Mouse (Mus musculus): ENCODE results near the gene Dusp6. TPM values are rescaled to one million over a fixed set of nuclear protein-coding genes. Genes with fewer than 3 reads are reported as not detected.

Gene Dusp6
- polyA plus RNA-seq, 1 experiment from 2014 or later, result 40.7 TPM

DNA sequence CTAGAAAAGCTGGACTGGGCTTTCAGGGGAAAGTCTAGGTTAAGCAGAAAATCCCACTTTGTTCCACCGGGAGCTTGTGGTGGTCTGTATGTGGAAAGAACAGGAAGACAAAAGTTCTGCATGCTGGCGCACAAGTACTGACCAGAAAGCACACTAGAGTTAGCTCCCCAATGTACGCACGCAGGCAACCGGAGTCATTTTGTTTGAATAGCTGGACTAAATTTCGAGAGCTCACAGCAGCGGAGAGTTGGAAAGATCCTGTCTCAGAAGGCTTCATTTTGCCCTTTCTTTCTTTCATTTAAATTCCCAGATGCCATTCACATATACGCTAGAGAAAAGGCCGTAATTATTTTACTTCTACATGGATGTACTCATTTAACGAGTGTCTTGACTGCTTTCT lies 20.3 kb upstream of the Dusp6 start:
- H3K27ac ChIP-seq (ENCODE audit: low read length), result no peak overlapping the region; the same call in 1 of the 2 replicates
- H3K27me3 ChIP-seq (ENCODE audit: control insufficient read depth, insufficient read depth, low read length), result no peaks in the 10 kb centered on the region
- no peak overlapping the region for H3K9ac ChIP-seq (ENCODE audit: low read length)
- no peaks in the 10 kb centered on the region for H3K9me3 ChIP-seq (replicated peaks; ENCODE audit: control insufficient read depth, low read length)
- H3K36me3 ChIP-seq (ENCODE audit: control insufficient read depth, insufficient read depth), result no peaks in the 10 kb centered on the region
- 81% methylated on average over 10 of the region's 10 CpGs for WGBS
- H3K4me3 ChIP-seq (ENCODE audit: low read length), result no peak overlapping the region
- no peak for ATAC-seq (replicated peaks; ENCODE audit: extremely low read depth, insufficient read depth, low FRiP score)
- no peak overlapping the region for H3K4me2 ChIP-seq (ENCODE audit: low read depth, low read length)
- H3K4me1 ChIP-seq (ENCODE audit: control insufficient read depth, insufficient read depth, low read length), result peaks cover 7% of the 10 kb centered on the region

DNA sequence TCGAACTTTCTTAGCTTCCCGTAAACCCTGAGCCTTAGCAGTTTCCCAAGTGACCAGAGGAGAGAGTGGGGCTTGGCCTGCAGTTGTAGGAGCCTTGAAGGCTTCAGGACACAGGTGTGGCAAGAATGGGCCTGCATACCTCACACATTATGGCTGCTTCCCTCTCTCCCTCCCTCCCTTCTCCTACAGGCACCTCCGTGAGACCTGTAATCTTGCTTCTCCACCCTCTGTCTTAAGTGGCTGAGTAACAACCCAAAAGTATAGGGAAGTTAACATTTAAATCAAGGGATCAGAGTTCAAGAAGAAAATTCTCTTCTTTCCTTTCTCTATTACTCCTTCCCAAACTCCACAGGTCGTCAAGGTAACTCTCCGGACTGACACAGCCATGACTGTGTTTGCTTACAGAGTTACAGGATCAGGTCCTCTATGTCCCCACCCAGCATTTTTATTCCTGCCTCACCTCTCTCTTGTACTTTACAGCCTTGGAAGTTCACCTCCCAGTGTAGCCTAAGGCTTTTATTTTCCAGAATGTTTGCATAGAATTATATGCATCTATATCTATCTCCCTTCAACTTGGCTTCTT lies 19.0 kb upstream of the Dusp6 start:
- ATAC-seq (replicated peaks; ENCODE audit: extremely low read depth, insufficient read depth, low FRiP score), result no peak
- WGBS, result 62% methylated on average over 5 of the region's 5 CpGs
- Histone ChIP-seq H3K27ac (ENCODE audit: low read length) (no peak overlapping the region), H3K4me1 (ENCODE audit: control insufficient read depth, insufficient read depth, low read length) (peaks cover 7% of the 10 kb centered on the region), H3K27me3 (ENCODE audit: control insufficient read depth, insufficient read depth, low read length) (no peaks in the 10 kb centered on the region), H3K36me3 (ENCODE audit: control insufficient read depth, insufficient read depth) (no peaks in the 10 kb centered on the region), H3K4me2 (ENCODE audit: low read depth, low read length) (no peak overlapping the region), H3K9ac (ENCODE audit: low read length) (no peak overlapping the region), H3K9me3 (replicated peaks; ENCODE audit: control insufficient read depth, low read length) (no peaks in the 10 kb centered on the region), H3K4me3 (ENCODE audit: low read length) (no peak overlapping the region)

DNA sequence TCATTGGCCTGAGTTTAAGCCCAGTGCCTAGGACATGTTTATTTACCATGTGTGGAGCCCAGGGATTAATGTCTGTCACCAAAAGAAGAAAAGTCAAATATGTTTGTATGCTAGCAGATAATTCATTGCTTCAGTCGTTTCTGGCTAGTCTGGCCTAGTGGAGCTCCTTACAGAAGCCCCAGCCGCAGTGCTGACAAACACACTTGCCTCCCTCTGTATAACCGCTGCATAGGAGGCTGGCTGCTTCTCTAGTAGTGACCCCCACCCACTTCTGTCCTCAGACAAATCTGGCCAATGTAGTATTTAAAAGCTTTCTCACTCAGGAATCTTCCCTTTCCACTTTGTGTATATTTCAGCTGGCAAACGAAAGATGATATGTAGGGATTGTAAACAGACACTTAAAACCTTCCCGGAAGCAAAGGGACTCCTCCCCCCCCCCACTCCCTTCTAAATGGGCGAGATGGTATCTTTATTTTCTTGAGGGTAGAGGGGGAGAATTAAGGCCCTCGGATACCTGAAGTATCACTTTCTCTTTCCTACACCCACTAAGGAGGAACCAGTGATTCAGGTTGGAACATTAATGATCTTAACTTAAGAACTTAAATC lies 18.3 kb upstream of the Dusp6 start:
- no peak overlapping the region for H3K4me3 ChIP-seq (ENCODE audit: low read length)
- no peaks in the 10 kb centered on the region for H3K27me3 ChIP-seq (ENCODE audit: control insufficient read depth, insufficient read depth, low read length)
- ATAC-seq (replicated peaks; ENCODE audit: extremely low read depth, insufficient read depth, low FRiP score), result no peak
- H3K27ac ChIP-seq (ENCODE audit: low read length), result no peak overlapping the region
- H3K9me3 ChIP-seq (replicated peaks; ENCODE audit: control insufficient read depth, low read length), result no peaks in the 10 kb centered on the region
- H3K4me2 ChIP-seq (ENCODE audit: low read depth, low read length), result no peak overlapping the region
- H3K9ac ChIP-seq (ENCODE audit: low read length), result no peak overlapping the region
- H3K36me3 ChIP-seq (ENCODE audit: control insufficient read depth, insufficient read depth), result no peaks in the 10 kb centered on the region
- 45% methylated on average over 7 of the region's 7 CpGs for WGBS
- peaks cover 7% of the 10 kb centered on the region for H3K4me1 ChIP-seq (ENCODE audit: control insufficient read depth, insufficient read depth, low read length)

DNA sequence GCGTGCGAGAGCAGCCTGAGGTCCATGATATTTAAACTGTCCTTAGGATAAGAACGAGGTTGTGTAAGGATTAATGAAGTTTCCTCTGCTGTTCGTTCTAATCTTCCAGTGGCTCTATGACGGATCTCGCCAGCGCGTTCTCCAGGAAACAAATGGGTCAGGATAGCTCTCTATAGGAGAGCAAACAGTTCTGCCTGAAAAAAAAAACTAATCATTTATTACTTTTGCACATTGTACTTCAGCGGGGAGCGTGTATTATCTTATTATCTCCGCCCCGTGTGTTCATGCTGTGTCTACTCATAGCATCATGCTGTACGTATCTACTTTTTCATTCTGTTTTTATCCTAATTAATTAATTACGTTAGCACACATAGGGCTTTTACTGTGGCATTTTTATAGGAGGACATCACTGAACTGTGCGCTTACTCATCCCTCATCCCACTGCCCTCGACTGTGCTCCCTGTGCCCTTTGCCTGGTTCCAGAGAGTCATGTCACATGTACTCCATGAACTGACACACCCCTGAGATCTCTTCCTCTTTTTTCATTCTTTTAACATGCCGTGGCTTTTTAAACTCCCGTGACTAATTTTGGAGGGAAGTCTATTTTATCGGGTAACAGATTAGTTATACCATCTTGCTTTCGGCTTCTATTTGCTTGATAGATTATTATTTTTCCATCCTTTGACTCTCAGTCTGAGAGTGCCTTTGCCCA lies 16.1 kb upstream of the Dusp6 start:
- H3K4me1 ChIP-seq (ENCODE audit: control insufficient read depth, insufficient read depth, low read length), result peaks cover 8% of the 10 kb centered on the region
- no peak overlapping the region for H3K4me2 ChIP-seq (ENCODE audit: low read depth, low read length)
- H3K27me3 ChIP-seq (ENCODE audit: control insufficient read depth, insufficient read depth, low read length), result no peaks in the 10 kb centered on the region
- H3K27ac ChIP-seq (ENCODE audit: low read length), result no peak overlapping the region
- no peaks in the 10 kb centered on the region for H3K36me3 ChIP-seq (ENCODE audit: control insufficient read depth, insufficient read depth)
- no peak for ATAC-seq (replicated peaks; ENCODE audit: extremely low read depth, insufficient read depth, low FRiP score)
- 80% methylated on average over 20 of the region's 20 CpGs for WGBS
- H3K9ac ChIP-seq (ENCODE audit: low read length), result no peak overlapping the region
- no peak overlapping the region for H3K4me3 ChIP-seq (ENCODE audit: low read length)
- H3K9me3 ChIP-seq (replicated peaks; ENCODE audit: control insufficient read depth, low read length), result no peaks in the 10 kb centered on the region

DNA sequence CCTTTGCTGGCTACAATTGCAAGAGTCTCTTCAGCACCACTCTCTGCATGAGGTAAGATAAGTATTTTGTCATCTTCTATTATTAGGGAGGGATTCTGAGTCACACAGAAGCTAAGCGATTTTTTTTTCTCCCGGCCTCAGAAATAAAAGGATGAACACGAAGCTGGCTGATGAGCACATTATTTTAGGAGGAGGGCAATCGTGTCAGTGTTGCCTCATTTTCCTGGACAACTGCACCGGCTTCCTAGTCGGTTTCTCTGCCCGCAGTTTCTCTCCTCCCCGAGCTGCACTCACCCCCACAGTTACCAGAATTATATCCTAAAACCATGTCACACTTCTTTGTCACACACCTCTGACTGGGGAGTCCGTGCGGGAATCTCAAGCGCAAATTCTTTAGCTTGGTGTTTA lies 12.2 kb upstream of the Dusp6 start:
- peaks cover 5% of the 10 kb centered on the region for H3K4me1 ChIP-seq (ENCODE audit: control insufficient read depth, insufficient read depth, low read length)
- H3K9me3 ChIP-seq (replicated peaks; ENCODE audit: control insufficient read depth, low read length), result no peaks in the 10 kb centered on the region
- H3K9ac ChIP-seq (ENCODE audit: low read length), result peak overlapping the region; percentile 19
- H3K27me3 ChIP-seq (ENCODE audit: control insufficient read depth, insufficient read depth, low read length), result no peaks in the 10 kb centered on the region
- no peak for ATAC-seq (replicated peaks; ENCODE audit: extremely low read depth, insufficient read depth, low FRiP score)
- 34% methylated on average over 11 of the region's 11 CpGs for WGBS
- H3K4me3 ChIP-seq (ENCODE audit: low read length), result peak overlapping the region; percentile 9; the same call in 1 of the 2 replicates
- H3K4me2 ChIP-seq (ENCODE audit: low read depth, low read length), result peak overlapping the region; percentile 55
- H3K36me3 ChIP-seq (ENCODE audit: control insufficient read depth, insufficient read depth), result no peaks in the 10 kb centered on the region
- no peak overlapping the region for H3K27ac ChIP-seq (ENCODE audit: low read length)

DNA sequence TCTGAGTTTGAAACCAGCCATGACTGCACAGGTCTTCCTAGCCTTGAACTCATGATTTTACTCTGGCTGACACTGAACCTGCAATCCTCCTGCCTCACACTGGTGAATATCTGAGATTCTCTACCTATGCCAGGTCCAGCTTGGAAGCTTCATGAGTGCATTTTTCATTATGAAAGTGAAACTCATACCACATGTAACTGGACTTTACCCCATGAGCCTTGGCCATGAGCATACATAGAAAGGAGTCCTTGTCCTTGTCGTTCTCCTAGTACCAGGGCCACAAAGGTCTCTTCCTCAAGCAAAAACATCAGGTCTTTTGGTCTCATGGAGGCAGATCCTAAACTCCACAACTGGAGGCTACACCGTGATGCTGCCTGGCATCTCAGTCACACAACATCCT lies 9.6 kb upstream of the Dusp6 start:
- H3K36me3 ChIP-seq (ENCODE audit: control insufficient read depth, insufficient read depth), result no peaks in the 10 kb centered on the region
- no peaks in the 10 kb centered on the region for H3K9me3 ChIP-seq (replicated peaks; ENCODE audit: control insufficient read depth, low read length)
- no peak overlapping the region for H3K4me2 ChIP-seq (ENCODE audit: low read depth, low read length)
- peaks cover 5% of the 10 kb centered on the region for H3K4me1 ChIP-seq (ENCODE audit: control insufficient read depth, insufficient read depth, low read length)
- no peaks in the 10 kb centered on the region for H3K27me3 ChIP-seq (ENCODE audit: control insufficient read depth, insufficient read depth, low read length)
- H3K4me3 ChIP-seq (ENCODE audit: low read length), result no peak overlapping the region
- no peak for ATAC-seq (replicated peaks; ENCODE audit: extremely low read depth, insufficient read depth, low FRiP score)
- 80% methylated on average over 2 of the region's 2 CpGs for WGBS
- H3K27ac ChIP-seq (ENCODE audit: low read length), result no peak overlapping the region
- no peak overlapping the region for H3K9ac ChIP-seq (ENCODE audit: low read length)

DNA sequence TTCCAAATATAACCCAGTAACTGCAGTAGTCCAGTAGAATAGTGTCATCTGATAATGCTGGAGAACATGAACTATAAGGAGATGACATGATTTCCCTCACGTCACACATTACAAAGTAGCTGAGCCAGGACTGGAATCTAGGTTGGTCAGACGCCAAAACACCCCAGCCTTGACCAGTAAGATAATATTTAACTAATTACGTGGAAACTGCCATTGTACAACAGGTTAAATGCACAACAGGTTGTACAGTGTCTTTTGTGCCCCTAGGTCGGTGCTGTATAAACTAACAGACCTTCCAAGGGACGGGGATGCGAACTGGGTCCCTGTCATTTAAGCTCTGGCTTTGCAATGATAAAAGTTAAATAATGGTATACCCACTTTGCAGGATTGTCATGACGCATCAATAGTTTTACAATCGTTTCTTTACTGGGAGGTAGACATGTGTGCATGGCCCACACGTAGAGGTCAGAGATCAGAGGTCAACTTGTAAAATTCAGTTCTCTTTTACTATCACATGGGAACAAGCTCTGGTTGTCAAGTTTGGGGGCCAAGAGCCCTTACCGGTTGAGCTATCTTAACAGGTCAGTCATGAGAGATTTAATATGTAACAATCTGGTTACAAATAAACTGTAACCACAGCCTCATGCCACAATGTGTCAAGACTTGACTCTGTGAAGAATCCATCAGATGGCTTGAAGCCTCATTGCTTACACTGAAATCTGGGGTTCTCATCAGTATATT lies 7.0 kb upstream of the Dusp6 start:
- Histone ChIP-seq H3K4me1 (ENCODE audit: control insufficient read depth, insufficient read depth, low read length) (peaks cover 3% of the 10 kb centered on the region), H3K27ac (ENCODE audit: low read length) (no peak overlapping the region), H3K9me3 (replicated peaks; ENCODE audit: control insufficient read depth, low read length) (no peaks in the 10 kb centered on the region), H3K4me2 (ENCODE audit: low read depth, low read length) (no peak overlapping the region), H3K4me3 (ENCODE audit: low read length) (no peak overlapping the region), H3K9ac (ENCODE audit: low read length) (no peak overlapping the region), H3K27me3 (ENCODE audit: control insufficient read depth, insufficient read depth, low read length) (no peaks in the 10 kb centered on the region), H3K36me3 (ENCODE audit: control insufficient read depth, insufficient read depth) (no peaks in the 10 kb centered on the region)
- ATAC-seq (replicated peaks; ENCODE audit: extremely low read depth, insufficient read depth, low FRiP score), result no peak
- 69% methylated on average over 10 of the region's 10 CpGs for WGBS

DNA sequence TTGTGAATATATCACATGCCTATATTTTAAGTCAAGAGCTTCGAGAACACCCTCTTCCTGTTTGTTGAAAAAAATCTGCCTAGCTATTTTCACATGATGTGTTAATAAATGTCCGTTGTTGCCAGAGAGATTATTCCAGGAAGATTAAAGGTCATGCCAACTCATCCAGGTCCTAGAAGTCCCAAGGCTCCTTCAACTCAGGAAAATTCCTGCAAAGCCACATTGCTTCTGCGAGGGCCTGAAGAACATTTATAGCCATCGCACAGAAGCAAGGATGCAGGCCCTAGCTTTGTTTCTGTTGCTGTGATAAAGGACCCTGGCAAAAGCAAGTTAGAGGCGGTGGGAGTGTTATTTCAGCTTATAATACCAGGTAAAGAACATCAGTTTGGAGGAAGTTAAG lies 5.5 kb upstream of the Dusp6 start:
- H3K4me2 ChIP-seq (ENCODE audit: low read depth, low read length), result no peak overlapping the region
- no peaks in the 10 kb centered on the region for H3K36me3 ChIP-seq (ENCODE audit: control insufficient read depth, insufficient read depth)
- H3K27ac ChIP-seq (ENCODE audit: low read length), result no peak overlapping the region
- H3K4me1 ChIP-seq (ENCODE audit: control insufficient read depth, insufficient read depth, low read length), result peaks cover 5% of the 10 kb centered on the region
- ATAC-seq (replicated peaks; ENCODE audit: extremely low read depth, insufficient read depth, low FRiP score), result no peak
- no peak overlapping the region for H3K9ac ChIP-seq (ENCODE audit: low read length)
- H3K27me3 ChIP-seq (ENCODE audit: control insufficient read depth, insufficient read depth, low read length), result no peaks in the 10 kb centered on the region
- 68% methylated on average over 5 of the region's 5 CpGs for WGBS
- no peaks in the 10 kb centered on the region for H3K9me3 ChIP-seq (replicated peaks; ENCODE audit: control insufficient read depth, low read length)
- H3K4me3 ChIP-seq (ENCODE audit: low read length), result no peak overlapping the region

DNA sequence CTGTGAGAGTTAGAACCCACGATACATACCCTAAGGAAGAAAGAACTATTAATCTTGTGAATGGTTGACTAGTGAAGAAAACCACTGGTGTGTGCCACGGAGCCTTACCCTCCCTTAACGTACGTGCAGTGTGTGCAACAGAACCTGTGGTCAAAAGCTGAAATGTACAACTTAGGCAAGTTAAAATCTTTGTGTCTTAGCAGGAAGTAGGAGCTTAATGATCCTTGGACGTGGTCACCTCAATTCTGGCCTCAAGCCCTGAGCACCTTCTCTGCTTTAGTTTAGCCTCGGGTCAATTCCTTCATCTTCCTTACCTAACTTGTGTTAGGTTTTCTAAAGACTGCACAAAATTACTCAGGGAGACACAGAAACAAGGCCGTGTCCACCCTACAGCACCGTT lies 3.2 kb upstream of the Dusp6 start:
- Histone ChIP-seq H3K27me3 (ENCODE audit: control insufficient read depth, insufficient read depth, low read length) (no peaks in the 10 kb centered on the region), H3K9me3 (replicated peaks; ENCODE audit: control insufficient read depth, low read length) (no peaks in the 10 kb centered on the region), H3K4me1 (ENCODE audit: control insufficient read depth, insufficient read depth, low read length) (peaks cover 5% of the 10 kb centered on the region), H3K27ac (ENCODE audit: low read length) (no peak overlapping the region), H3K4me2 (ENCODE audit: low read depth, low read length) (no peak overlapping the region), H3K4me3 (ENCODE audit: low read length) (no peak overlapping the region), H3K9ac (ENCODE audit: low read length) (no peak overlapping the region), H3K36me3 (ENCODE audit: control insufficient read depth, insufficient read depth) (no peaks in the 10 kb centered on the region)
- ATAC-seq (replicated peaks; ENCODE audit: extremely low read depth, insufficient read depth, low FRiP score), result no peak
- WGBS, result 88% methylated on average over 8 of the region's 8 CpGs
